Mouse (Mus musculus): ENCODE measurements at regions not wholly inside any gene's neighbourhood (a gene's known extent, or its start where the extent isn't known, plus 50 kb on each side); places are given as distances from the start of the nearest gene placed in this dataset.

- DNase-seq (ENCODE audit: low spot score in 2 of 2) = no peak
These were observed 126.7 kb downstream of the Lmo4 start for GRCm38 (mm10) chr3:144078198-144078935.

DNA sequence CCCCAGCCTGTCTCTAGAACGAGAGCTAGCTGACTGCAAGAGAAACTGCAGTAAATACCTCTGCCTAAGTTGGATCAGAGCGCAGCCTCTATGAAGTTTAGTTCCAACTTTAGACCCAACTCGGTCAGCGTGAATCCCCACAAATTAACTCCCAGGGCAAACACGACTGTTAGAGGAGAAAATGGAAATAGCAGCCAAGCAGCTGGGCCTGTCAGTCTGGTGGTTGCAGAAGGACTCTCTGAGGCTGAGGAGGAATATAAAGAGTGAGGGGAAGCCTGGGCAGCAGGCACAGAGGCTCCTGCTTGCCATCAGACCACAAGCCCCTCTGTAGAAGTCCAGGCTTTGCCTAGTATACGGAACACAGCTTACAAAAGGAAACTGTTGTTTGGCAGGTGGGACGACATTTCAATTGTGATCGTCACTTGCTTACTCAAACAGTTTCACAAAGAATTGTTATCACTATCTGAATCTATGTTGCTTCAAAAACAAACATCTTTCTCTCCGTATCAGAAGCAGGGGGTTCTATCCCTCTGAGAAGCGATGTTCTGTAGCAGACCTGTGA is 135.0 kb downstream of the Lmo4 start:
- no peak for DNase-seq (ENCODE audit: low spot score in 2 of 2)

DNA sequence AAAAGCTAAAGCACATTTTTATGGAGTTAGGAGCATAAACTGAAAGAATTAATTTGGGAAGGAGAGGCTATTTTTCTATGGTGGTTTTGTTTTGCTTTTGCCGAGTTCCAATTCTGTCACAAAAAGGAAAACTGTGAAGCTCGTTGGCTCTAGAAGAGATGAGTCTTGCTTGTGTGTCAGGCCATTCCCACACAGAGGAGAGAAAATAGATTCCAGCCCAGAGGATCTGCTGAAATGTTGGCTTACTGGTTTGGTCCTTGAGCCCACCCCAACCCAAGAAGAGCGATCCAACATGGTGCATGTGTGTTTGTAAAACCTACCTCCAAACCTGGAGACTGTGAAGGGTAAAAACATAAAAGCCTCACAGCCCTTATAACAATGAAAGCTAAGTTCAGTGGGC is 138.0 kb downstream of the Lmo4 start:
- DNase-seq (ENCODE audit: low spot score in 2 of 2) = peak in 1 of 2 experiments; percentile 17

GRCm38 (mm10) chr3:144058106-144058505 is 146.9 kb downstream of the Lmo4 start:
- DNase-seq (ENCODE audit: low spot score in 2 of 2) = no peak

DNA sequence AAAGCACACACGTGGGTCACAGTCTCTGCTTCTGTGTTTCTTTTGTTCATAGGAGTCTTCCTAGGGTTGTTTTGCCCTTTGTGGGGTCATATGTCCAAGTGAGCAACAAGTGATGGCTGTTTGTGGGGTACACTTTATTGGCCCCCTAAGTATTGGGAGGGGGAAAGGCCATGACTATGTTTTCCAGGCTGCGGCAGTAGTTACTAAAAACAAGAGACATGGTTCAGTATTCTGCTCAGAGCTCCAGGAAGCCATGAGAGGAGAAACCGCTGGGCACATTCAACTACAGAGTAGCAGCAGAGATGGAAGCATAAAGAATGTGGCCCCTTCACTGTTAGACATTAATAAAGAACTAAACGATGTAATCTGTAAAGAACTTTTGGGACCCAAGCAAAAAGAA is 154.7 kb downstream of the Lmo4 start:
- DNase-seq (ENCODE audit: low spot score in 2 of 2) = no peak

DNA sequence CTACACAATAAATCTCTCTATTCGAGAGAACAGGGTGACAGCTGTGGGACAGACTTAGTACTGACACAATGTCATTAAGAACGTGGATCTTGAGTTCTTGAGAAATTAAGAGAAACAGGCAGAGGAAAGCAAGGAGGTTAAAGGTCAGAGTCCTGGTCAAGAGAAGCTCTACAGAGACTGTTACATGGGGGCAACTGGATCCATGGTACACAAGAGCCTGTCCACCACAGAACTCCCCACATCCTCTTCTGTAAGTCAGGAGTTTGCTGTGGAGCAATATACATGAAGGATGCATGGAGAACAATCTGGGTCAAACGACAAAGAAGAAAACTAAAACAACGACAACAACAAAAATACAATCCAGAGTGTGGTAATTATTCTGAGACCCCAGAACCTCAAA is 155.8 kb downstream of the Lmo4 start:
- no peak for DNase-seq (ENCODE audit: low spot score in 2 of 2)

DNA sequence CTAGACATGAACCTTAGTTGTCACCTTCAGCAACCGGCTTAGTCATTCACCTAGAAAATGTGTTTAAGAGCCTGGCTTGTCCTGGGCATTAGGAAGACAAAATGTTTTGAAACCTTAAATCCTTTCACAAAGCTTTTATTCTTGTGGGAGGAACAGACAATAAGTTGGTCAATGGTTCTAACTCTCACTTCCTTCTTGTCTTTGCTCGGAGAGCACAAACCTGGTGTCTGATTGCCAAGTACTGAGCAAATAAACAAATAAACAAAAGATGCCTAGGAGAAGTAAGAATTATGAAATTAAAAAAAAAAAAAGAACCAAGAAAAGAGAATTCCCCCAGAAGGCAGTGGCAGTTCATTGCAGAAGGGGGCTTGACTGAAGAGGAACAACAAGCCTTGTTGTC is 160.7 kb downstream of the Lmo4 start:
- DNase-seq (ENCODE audit: low spot score in 2 of 2) = no peak

DNA sequence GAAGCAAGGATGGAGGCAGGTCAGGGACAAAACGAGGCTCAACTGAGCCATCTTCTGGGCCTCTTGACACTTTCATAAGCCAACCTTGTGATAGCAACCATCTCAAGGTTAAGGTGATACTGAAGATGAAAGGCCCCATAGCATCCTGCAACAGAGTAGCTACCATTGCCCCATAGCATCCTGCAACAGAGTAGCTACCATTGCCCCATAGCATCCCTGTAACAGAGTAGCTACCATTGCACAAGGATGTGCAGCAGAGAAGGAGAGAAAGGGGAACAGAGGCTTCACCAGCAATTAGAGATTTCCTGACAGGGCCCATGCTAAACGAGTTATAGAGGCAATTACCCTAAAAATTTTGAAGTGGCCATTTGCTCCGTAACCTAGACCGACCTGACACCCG is 163.2 kb downstream of the Lmo4 start:
- no peak for DNase-seq (ENCODE audit: low spot score in 2 of 2)

DNA sequence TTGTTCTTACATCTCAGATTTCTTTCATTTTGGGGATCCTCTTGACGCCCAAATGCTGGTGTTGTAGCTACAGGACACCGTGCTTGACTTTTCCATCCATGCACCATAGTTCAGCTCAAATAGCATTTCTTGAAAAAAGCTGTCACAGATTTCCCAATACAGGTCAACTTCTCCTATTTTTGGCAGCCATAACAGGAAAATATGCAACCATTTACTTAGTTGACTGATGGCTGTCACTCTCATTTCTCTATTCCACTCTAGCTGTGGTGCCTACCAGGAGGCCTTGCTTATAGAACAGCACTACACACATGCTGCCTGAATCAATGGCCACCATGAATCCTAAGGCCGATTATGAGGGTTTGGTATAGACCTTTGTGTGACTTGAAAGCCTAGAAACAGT is 165.5 kb downstream of the Lmo4 start:
- no peak for DNase-seq (ENCODE audit: low spot score in 2 of 2)

GRCm38 (mm10) chr3:144029611-144030010 is 175.4 kb downstream of the Lmo4 start:
- no peak for DNase-seq (ENCODE audit: low spot score in 2 of 2)

GRCm38 (mm10) chr3:144029121-144029520 is 175.9 kb downstream of the Lmo4 start:
- DNase-seq (ENCODE audit: low spot score in 2 of 2) = no peak

DNA sequence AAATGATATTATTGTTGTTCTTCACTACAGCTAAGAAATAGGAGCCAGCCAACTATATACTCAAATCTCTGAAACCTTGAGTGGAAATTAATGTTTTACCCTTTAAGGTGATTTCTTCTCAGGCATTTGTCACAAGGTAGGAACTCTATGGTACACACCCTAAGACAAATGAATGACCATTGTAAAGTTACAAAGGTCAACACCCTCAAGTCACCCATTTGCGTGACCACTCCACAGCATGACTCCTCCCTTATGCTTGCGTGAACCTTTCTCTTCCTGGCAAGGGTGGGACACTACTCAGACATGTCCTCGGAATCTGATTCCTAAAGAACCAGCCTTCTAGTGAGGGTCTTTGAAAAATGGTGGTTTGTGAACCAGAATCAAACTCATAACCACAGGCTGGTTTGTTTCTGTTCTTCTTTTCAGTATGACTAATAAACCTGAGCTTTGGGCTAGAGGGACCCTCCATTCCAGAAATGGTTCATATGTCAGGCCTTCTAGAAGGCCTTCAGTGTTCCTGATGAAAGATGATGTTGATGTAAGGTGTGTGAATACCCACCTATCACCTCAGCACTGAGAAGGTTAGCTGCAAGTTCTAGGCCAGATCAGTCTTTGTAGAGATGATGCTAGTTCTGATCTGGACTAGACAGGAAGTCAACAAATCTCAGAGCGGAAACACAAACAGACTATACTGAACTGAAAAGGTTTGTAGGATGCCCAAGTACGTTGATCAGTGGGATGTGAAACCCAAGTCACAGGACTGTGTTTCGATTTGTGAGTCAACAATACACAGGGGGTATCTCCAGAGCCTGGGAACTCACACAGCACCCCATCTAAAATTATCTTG is 177.7 kb downstream of the Lmo4 start:
- no peak for DNase-seq (ENCODE audit: low spot score in 2 of 2)

GRCm38 (mm10) chr3:144025451-144026125 is 179.4 kb downstream of the Lmo4 start:
- DNase-seq (ENCODE audit: low spot score in 2 of 2) = no peak

GRCm38 (mm10) chr3:144024216-144024615 is 180.8 kb downstream of the Lmo4 start:
- DNase-seq (ENCODE audit: low spot score in 2 of 2) = peak in 1 of 2 experiments; percentile 32

DNA sequence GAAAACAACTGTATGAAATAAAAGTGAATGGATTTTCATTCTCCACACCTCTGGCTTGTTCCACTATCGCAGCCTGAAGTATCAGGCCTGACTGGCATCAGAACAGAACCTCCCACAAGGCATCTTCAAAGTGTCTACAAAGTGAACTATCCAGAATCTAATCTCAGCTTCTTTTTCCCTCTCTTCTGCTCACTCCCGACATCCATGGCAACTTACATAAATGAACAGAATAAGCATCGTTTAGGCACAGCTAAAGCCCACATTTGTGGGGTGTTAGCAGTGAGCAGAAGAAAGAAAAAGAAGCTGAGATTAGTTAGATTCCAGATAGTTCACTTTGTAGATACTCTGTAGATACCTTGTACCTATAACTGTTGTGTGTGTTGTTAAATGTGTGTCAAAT is 182.0 kb downstream of the Lmo4 start:
- no peak for DNase-seq (ENCODE audit: low spot score in 2 of 2)

DNA sequence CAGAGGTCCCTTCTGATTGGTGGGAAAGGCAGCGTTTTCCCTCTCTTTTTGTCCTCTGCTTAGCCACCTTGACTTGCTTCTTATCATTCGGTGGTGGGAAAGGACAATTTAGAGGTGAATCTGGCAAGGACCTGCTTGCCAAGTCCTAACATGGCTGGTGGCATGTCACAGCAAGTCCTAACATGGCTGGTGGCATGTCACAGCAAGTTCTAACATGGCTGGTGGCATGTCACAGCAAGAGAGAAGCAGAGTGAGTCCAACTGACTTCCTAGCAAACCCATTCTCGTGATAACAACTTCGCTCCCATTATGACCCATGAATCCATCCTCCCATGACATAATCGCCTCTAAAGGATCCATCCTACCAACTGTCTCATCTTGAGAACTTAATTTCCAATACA is 183.1 kb downstream of the Lmo4 start:
- DNase-seq (ENCODE audit: low spot score in 2 of 2) = no peak

- DNase-seq (ENCODE audit: low spot score in 2 of 2) = no peak
These were observed 184.7 kb downstream of the Lmo4 start for GRCm38 (mm10) chr3:144020189-144020940.

- DNase-seq (ENCODE audit: low spot score in 2 of 2) = peak; percentile 31 to 37
These were observed 185.7 kb downstream of the Lmo4 start for GRCm38 (mm10) chr3:144019293-144019692.

DNA sequence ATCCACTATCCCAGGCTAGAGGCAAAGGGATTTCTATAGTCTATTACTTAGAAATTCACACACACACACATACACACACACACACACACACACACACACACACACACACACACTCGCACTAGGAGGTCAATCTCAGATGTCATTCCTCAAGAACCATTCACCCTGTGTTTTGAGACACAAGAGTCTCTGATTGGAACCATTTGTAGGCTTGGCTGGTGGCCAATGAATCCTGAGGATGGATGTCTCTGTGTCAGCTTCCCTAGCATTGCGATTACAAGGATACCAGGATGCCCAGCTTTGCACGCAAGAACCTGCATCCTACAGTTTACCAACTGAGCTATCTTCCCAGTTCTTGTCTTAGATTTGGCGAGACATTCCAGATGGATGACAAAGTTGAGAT is 186.5 kb downstream of the Lmo4 start:
- no peak for DNase-seq (ENCODE audit: low spot score in 2 of 2)

- DNase-seq (ENCODE audit: low spot score in 2 of 2) = no peak
These were observed 189.8 kb downstream of the Lmo4 start for GRCm38 (mm10) chr3:144015236-144015635.

- no peak for DNase-seq (ENCODE audit: low spot score in 2 of 2)
These were observed 191.4 kb downstream of the Lmo4 start for GRCm38 (mm10) chr3:144013481-144014125.

All from right cerebral cortex, adult 2 months (tissue).